Mouse (Mus musculus) heart, embryonic 15.5 days (tissue): ENCODE measurements around the gene 4930438A08Rik. TPM values are rescaled to one million over a fixed set of nuclear protein-coding genes. Genes with fewer than 3 reads are reported as not detected.

Experiments
- ATAC-seq: fragments of 200-750 bp; cut with Nextera tagmentation; replicated peaks from 2 replicates; pipeline ENCODE4 v1.8.0; 2017; ENCODE audit warnings: low read depth, moderate TSS enrichment; ENCODE audit not compliant: insufficient number of reproducible peaks, insufficient read depth, low FRiP score
- H3K27ac ChIP-seq: fragments of 300-500 bp; sonication (generic); 2 replicates; pipeline ENCODE4 v1.5.1; 2015; ENCODE audit warnings: mild to moderate bottlenecking, inconsistent platforms
- H3K27me3 ChIP-seq: fragments of 300-500 bp; sonication (generic); 2 replicates; pipeline ENCODE4 v1.6.1; 2015; ENCODE audit warnings: inconsistent platforms
- H3K36me3 ChIP-seq: fragments of 300-500 bp; sonication (generic); 2 replicates; pipeline ENCODE4 v1.6.1; 2015; ENCODE audit warnings: mild to moderate bottlenecking, inconsistent platforms
- H3K4me1 ChIP-seq: fragments of 300-500 bp; sonication (generic); replicated peaks from 2 replicates; pipeline ENCODE4 v1.6.1; 2015; ENCODE audit warnings: inconsistent platforms
- H3K4me2 ChIP-seq: fragments of 300-500 bp; sonication (generic); 2 replicates; pipeline ENCODE4 v1.6.1; 2015; ENCODE audit warnings: inconsistent platforms, mild to moderate bottlenecking, moderate library complexity
- H3K4me3 ChIP-seq: fragments of 300-500 bp; sonication (generic); 2 replicates; pipeline ENCODE4 v1.5.1; 2015; ENCODE audit warnings: mild to moderate bottlenecking, inconsistent platforms
- H3K9ac ChIP-seq: fragments of 300-500 bp; sonication (generic); 2 replicates; pipeline ENCODE4 v1.6.1; 2015; ENCODE audit warnings: mild to moderate bottlenecking, inconsistent platforms
- H3K9me3 ChIP-seq: fragments of 300-500 bp; sonication (generic); replicated peaks from 2 replicates; pipeline ENCODE4 v1.6.1; 2016; ENCODE audit warnings: inconsistent platforms
- WGBS: fragments of 180-500 bp; shearing (Covaris S2); methylation state at CpG from one replicate; pipeline ENCODE4 v1.1.7; 2015; ENCODE audit warnings: mixed read lengths; 5-methylcytosine and 5-hydroxymethylcytosine counted together
- polyA plus RNA-seq: library from polyadenylated mRNA; unstranded; fragments of >200 nt; fragmentation: Nextera tagmentation; extraction: Ambion mirVana; gene quantifications from 2 replicates; pipeline ENCODE4 v1.2.1, GENCODE M21; 2015

Gene 4930438A08Rik
- polyA plus RNA-seq, 1 experiment from 2014 or later: not detected

DNA sequence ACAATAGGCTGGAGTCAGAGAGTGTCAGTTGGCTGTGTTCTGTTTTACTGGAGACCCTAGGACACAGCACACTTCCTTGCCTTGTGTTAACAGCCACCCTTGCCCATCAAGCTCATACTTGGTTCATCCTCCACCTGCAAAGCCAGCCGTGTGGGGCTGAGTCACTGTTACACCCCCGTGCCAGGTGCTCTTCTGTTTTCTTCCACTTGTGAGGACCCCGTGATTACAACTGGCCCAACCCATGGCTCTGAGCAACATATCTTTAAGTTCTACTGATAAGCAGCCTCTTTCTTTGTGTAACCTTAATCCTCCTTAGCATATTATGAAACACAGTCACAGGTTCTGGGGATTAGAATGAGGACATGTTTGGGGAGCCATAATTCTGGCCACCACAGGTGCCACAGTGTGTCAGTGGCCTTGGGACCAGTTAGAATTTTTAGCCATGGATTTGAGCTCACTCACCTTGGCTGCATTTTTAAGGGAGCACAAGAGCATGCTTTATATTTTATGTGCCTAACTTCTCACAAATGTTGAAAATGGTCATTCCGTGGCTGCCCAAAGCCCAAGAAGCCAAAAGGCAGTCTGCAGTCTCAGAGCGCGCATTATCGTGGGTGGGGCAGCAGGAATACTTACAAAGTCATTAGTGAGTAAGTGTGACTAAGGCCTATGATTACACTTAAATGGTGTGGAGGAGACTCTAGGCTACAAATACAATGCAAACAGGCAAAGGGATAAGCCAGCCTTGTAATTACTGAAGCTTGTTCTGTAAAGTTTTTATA, 25.2 kb upstream of the 4930438A08Rik start:
- no peak for ATAC-seq
- no peak overlapping the region for H3K27ac ChIP-seq
- H3K36me3 ChIP-seq: no peaks in the 10 kb centered on the region
- H3K9me3 ChIP-seq: no peaks in the 10 kb centered on the region
- no peak overlapping the region for H3K4me3 ChIP-seq
- no peaks in the 10 kb centered on the region for H3K4me1 ChIP-seq
- H3K27me3 ChIP-seq: no peaks in the 10 kb centered on the region
- H3K4me2 ChIP-seq: no peak overlapping the region
- 70% methylated on average over 7 of the region's 7 CpGs for WGBS
- no peak overlapping the region for H3K9ac ChIP-seq

DNA sequence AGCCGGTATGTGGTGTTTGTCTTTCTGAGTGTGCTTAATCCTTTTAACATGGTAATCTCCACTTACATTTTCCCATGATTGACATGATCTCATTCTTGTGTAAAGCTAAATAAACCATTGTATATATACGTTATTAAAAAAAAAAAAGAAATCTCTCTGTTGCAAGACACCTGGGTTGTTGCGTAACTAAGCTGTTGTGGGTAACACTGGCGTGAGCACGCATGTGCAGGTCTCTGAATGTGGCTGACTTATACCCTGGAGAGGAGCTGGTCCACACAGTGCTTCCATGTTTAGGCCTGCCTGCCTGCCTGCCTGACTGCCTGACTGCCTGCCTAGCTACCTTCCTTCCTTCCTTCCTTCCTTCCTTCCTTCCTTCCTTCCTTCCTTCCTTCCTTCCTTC, 24.0 kb upstream of the 4930438A08Rik start:
- H3K27me3 ChIP-seq: no peaks in the 10 kb centered on the region
- no peak overlapping the region for H3K9ac ChIP-seq
- no peaks in the 10 kb centered on the region for H3K9me3 ChIP-seq
- no peaks in the 10 kb centered on the region for H3K36me3 ChIP-seq
- no peak overlapping the region for H3K4me3 ChIP-seq
- WGBS: 78% methylated on average over 5 of the region's 5 CpGs
- ATAC-seq: no peak
- no peaks in the 10 kb centered on the region for H3K4me1 ChIP-seq
- H3K27ac ChIP-seq: no peak overlapping the region
- no peak overlapping the region for H3K4me2 ChIP-seq

DNA sequence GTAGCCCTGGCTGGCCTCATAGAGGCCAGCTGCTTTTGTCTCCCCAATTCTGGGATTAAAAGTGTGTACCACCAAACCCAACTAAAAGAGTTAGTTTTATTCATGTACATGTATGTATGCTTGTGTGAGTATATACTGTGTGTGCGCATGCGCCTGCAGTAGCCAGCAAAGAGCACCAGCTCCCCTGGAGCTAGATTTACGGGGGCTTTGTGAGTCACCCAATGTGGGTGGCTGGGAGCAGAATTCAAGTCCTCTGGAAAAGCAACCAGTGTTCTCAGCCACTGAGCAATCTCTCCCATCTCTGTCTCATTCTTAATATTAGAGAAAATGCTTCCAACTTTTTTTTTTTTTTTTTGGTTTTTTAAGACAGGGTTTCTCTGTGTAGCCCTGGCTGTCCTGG, 20.2 kb upstream of the 4930438A08Rik start:
- ATAC-seq: no peak
- Histone ChIP-seq H3K9me3 (no peaks in the 10 kb centered on the region), H3K27me3 (no peaks in the 10 kb centered on the region; the same call in 1 of the 2 replicates), H3K36me3 (no peaks in the 10 kb centered on the region), H3K27ac (no peak overlapping the region), H3K4me3 (no peak overlapping the region), H3K4me2 (no peak overlapping the region), H3K9ac (no peak overlapping the region), H3K4me1 (no peaks in the 10 kb centered on the region)
- WGBS: 97% methylated on average over 3 of the region's 3 CpGs

GRCm38 (mm10) chr11:58257816-58258215, 16.8 kb upstream of the 4930438A08Rik start:
- Histone ChIP-seq H3K4me1 (no peaks in the 10 kb centered on the region), H3K36me3 (no peaks in the 10 kb centered on the region), H3K27ac (no peak overlapping the region), H3K9ac (no peak overlapping the region), H3K27me3 (no peaks in the 10 kb centered on the region; the same call in 1 of the 2 replicates), H3K4me2 (no peak overlapping the region), H3K9me3 (no peaks in the 10 kb centered on the region), H3K4me3 (no peak overlapping the region)
- WGBS: 79% methylated on average over 5 of the region's 5 CpGs
- no peak for ATAC-seq

- no peaks in the 10 kb centered on the region for H3K36me3 ChIP-seq
- no peak overlapping the region for H3K4me3 ChIP-seq
- H3K9ac ChIP-seq: no peak overlapping the region
- H3K4me2 ChIP-seq: no peak overlapping the region
- 83% methylated on average over 4 of the region's 4 CpGs for WGBS
- no peaks in the 10 kb centered on the region for H3K9me3 ChIP-seq
- no peaks in the 10 kb centered on the region for H3K4me1 ChIP-seq
- no peak overlapping the region for H3K27ac ChIP-seq
- ATAC-seq: no peak
- no peaks in the 10 kb centered on the region; the same call in 1 of the 2 replicates for H3K27me3 ChIP-seq
Observed at GRCm38 (mm10) chr11:58260156-58260555, 14.4 kb upstream of the 4930438A08Rik start.

DNA sequence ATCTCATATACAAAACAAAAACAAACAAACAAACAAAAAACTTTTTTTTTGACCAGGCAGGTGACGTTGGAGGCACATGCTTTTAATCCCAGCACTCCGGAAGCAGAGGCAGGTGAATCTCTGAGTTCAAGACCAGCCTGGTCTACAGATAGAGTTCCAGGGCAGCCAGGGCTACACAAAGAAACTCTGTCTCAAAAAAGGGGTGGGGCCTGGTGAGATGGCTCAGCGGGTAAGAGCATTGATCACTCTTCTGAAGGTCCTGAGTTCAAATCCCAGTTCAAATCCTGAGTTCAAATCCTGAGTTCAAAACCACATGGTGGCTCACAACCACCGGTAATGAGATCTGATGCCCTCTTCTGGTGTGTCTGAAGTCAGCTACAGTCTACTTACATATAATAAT, 12.8 kb upstream of the 4930438A08Rik start:
- H3K4me3 ChIP-seq: no peak overlapping the region
- no peaks in the 10 kb centered on the region; the same call in 1 of the 2 replicates for H3K27me3 ChIP-seq
- no peak overlapping the region for H3K9ac ChIP-seq
- H3K4me2 ChIP-seq: no peak overlapping the region
- H3K4me1 ChIP-seq: no peaks in the 10 kb centered on the region
- WGBS: 84% methylated on average over 4 of the region's 4 CpGs
- no peaks in the 10 kb centered on the region for H3K9me3 ChIP-seq
- H3K27ac ChIP-seq: no peak overlapping the region
- H3K36me3 ChIP-seq: no peaks in the 10 kb centered on the region
- no peak for ATAC-seq

GRCm38 (mm10) chr11:58262336-58262735, 12.3 kb upstream of the 4930438A08Rik start:
- no peak overlapping the region for H3K4me2 ChIP-seq
- no peak overlapping the region for H3K9ac ChIP-seq
- ATAC-seq: no peak
- no peak overlapping the region for H3K27ac ChIP-seq
- no peak overlapping the region for H3K4me3 ChIP-seq
- H3K36me3 ChIP-seq: no peaks in the 10 kb centered on the region
- no peaks in the 10 kb centered on the region for H3K27me3 ChIP-seq
- no peaks in the 10 kb centered on the region for H3K9me3 ChIP-seq
- 92% methylated on average over 3 of the region's 3 CpGs for WGBS
- no peaks in the 10 kb centered on the region for H3K4me1 ChIP-seq

DNA sequence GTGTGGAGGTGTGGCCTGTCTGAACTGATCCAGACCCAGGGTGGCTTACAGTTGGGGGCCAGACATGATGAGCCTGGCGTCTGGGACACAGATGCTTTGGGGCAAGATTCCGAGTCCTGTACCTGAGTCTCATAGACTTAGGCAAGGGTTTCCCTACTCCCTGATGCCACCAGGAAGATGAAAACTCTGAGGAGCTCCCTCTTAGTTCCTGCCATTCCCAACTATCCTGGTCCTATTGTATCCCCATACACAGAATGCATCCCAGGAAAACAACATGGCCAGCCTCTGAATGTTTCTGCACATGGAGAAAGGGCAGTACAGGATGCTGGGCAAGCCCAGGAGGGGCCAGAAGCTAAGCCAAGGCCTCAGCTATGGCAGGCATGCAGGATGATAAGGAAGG, 11.1 kb upstream of the 4930438A08Rik start:
- Histone ChIP-seq H3K4me2 (no peak overlapping the region), H3K4me3 (no peak overlapping the region), H3K9ac (no peak overlapping the region), H3K36me3 (no peaks in the 10 kb centered on the region), H3K4me1 (no peaks in the 10 kb centered on the region), H3K9me3 (no peaks in the 10 kb centered on the region), H3K27me3 (no peaks in the 10 kb centered on the region), H3K27ac (no peak overlapping the region)
- 65% methylated on average over 2 of the region's 2 CpGs for WGBS
- ATAC-seq: no peak

GRCm38 (mm10) chr11:58264546-58264945, 10.1 kb upstream of the 4930438A08Rik start:
- WGBS: 75% methylated on average over 9 of the region's 9 CpGs
- Histone ChIP-seq H3K4me1 (no peaks in the 10 kb centered on the region), H3K9ac (no peak overlapping the region)

GRCm38 (mm10) chr11:58268285-58268684, 6.3 kb upstream of the 4930438A08Rik start:
- Histone ChIP-seq H3K4me3 (no peak overlapping the region), H3K9me3 (no peaks in the 10 kb centered on the region), H3K4me2 (no peak overlapping the region), H3K36me3 (no peaks in the 10 kb centered on the region), H3K4me1 (no peaks in the 10 kb centered on the region), H3K27ac (no peak overlapping the region), H3K27me3 (peaks cover 3% of the 10 kb centered on the region; the same call in 1 of the 2 replicates), H3K9ac (no peak overlapping the region)
- 79% methylated on average over 3 of the region's 3 CpGs for WGBS
- ATAC-seq: no peak

More at GRCm38 (mm10) chr11:58264546-58264945, 10.1 kb upstream of the 4930438A08Rik start:
- no peak overlapping the region for H3K4me3 ChIP-seq
- H3K27ac ChIP-seq: no peak overlapping the region
- H3K9me3 ChIP-seq: no peaks in the 10 kb centered on the region
- no peak overlapping the region for H3K4me2 ChIP-seq
- H3K27me3 ChIP-seq: no peaks in the 10 kb centered on the region
- H3K36me3 ChIP-seq: no peaks in the 10 kb centered on the region
- ATAC-seq: no peak

GRCm38 (mm10) chr11:58275756-58276155, 1.2 kb downstream of the 4930438A08Rik start:
- ATAC-seq: no peak
- 70% methylated on average over 4 of the region's 4 CpGs for WGBS

DNA sequence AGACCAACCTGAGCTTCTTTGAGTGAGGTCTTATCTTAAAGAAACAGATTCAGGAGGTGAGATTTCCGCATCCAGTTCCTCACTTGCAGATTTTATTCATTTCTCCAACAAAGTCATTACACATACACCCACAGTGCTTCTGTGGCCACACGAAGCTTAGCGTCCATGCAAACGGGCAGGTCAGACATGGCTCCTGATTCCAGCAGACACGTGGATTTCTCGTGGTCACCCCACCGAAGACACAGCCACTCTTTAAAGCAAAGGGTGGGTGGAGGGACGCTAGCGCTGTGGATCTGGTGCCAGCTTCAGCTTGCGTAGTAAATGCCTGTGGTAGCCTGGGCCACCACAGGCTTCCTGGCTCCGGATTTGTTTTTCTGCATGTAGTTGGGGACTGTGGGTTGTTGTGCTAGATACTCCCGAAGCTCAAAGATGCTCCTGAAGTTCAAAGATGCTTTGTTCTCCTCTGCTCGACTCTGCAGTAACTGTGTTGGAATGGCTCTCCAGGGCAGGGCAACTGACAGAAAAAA, 7.4 kb downstream of the 4930438A08Rik start:
- H3K27me3 ChIP-seq: peaks cover 12% of the 10 kb centered on the region
- H3K36me3 ChIP-seq: no peaks in the 10 kb centered on the region
- H3K9ac ChIP-seq: no peak overlapping the region
- ATAC-seq: no peak
- H3K9me3 ChIP-seq: no peaks in the 10 kb centered on the region
- H3K4me2 ChIP-seq: no peak overlapping the region
- no peak overlapping the region for H3K27ac ChIP-seq
- H3K4me1 ChIP-seq: no peaks in the 10 kb centered on the region
- 78% methylated on average over 13 of the region's 13 CpGs for WGBS
- no peak overlapping the region for H3K4me3 ChIP-seq

More at GRCm38 (mm10) chr11:58275756-58276155, 1.2 kb downstream of the 4930438A08Rik start:
- H3K4me2 ChIP-seq: no peak overlapping the region
- H3K36me3 ChIP-seq: no peaks in the 10 kb centered on the region
- H3K9ac ChIP-seq: no peak overlapping the region
- peaks cover 10% of the 10 kb centered on the region for H3K27me3 ChIP-seq
- no peak overlapping the region for H3K27ac ChIP-seq
- no peaks in the 10 kb centered on the region for H3K4me1 ChIP-seq
- no peaks in the 10 kb centered on the region for H3K9me3 ChIP-seq
- no peak overlapping the region for H3K4me3 ChIP-seq
